Mouse (Mus musculus) kidney, adult 18-20 months (tissue): Measurements from ENCODE around the gene Sema3b.
A peak's percentile ranks its signal among the peaks of the same experiment; 100 is the strongest.

Experiments
- DNase-seq: peaks from one replicate; pipeline ENCODE4 v3.0.0; 2021

Gene Sema3b

DNA sequence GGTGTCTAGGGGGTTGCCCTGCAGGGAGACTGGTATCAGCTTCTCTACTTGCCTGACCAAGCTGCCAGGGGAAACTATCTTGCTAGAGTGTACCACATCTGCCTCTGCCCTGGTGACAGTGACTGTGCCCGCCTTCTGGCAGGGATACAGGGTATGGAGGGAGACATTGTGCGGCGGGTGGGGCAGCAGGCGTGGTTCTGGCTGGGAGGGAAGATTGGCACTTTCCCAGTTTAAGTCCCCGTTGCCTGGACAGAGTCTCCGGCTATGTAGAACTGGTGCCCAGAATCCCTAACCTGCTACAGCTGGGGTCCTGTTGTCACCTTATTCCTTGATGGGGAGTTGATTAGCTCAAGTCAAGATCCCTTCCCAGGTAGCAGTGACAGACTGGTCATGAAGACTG is 23.4 kb upstream of the Sema3b start:
- peak; percentile 51 for DNase-seq

DNA sequence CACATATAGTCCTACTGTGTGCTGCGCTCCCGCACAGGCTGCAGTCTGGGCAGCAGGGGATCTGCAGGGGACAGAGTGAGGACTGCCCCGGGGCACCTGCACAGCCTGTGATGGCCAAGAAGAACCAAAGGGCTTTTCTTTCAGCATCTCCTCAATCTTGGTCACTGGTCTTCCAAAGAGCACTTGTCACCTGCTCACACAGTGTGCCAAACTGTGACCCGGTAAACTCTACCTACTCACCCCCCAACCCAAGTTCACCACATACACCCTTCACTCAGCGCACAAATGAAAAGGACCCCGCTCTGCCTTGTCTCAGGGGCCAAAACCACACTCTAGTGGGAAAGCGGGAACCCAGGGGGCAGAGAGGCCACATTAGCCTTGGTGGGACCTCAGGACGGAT is 22.8 kb upstream of the Sema3b start:
- no peak for DNase-seq

DNA sequence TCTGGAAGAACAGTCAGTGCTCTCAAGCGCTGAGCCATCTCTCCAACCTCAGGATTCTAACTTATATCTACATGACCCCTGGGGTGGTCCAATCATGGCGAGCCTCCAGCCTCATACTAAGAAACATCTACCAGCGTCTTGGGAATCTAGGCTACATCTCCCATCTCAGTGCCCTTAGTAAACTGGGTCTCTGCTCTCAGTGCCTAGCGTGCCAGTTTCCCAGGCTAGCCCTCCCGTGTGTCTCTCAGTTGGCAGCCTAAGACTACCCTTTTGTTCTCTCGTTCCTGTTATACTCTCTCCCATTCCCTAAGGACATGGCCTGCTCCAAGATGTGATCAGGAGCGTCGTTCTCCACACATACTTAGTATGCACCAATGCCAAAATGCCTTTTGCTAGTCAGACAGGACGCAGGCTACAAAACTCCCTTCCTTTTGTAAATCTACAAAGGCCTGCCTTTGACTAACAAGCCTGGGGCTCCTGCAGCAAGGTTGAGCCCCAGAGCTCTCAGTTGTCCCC is 22.3 kb upstream of the Sema3b start:
- peak; percentile 1 for DNase-seq

DNA sequence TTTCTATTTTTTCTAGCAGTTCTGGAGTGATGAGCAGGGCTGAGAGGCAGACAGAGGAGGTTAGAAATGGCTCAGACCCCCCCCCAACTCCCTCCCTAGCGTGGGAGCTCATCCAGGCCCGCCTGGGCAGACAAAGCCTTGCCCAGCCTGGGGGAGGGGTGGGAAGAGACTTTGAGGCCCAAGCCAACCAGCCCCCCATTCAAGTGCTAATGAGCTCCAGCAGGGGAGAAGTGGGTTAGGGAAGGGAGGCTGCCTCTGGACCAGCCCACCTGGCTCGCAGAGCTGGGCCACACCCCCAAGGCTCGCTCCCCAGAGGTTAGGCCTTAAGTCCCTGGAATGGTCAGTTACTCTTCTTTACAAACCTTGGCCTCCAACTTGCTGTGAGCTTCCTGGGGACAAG is 21.5 kb upstream of the Sema3b start:
- DNase-seq, result peak; percentile 6

DNA sequence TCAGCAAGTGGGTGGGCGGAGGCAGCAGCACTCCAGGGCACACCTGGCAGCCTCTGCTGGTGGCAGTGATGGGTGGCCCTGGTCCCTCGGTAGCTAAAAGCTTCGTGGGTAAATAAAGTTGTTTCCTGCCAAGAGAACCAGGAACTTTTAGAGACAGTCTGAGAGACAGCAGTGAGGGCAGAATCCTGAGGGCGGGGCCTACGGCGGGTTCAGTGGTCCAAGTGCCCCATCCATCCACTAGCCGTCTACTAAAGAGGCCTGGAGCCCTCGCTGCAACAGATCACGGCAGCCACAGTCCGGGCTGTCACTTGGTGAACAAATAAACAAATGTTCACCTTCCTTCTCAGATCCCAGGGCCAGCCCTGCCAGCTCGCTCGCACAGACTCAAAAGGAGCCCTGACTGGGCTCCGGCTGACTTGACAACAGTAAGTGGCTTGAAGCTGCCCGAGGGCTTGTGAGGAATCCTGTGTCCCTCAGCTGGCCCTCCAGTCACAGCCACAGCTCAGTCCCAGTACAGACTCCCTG is 20.9 kb upstream of the Sema3b start:
- DNase-seq, result peak; percentile 25

DNA sequence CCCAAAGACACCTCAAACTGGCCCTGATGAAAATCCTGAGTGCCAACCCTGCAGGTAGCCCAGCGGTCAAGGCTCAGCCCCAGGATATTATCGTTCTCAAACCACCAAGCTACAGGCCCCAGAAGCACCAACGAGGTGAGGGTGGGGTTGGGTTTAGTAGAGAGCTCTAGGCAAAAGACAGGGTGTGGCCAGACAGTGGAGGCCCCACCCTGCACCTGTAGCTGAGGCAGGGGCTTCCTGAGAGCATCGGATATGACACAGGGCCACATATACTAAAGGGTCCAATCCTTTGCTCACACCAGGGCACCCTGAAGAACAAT is 20.3 kb upstream of the Sema3b start:
- peak; percentile 2 for DNase-seq

DNA sequence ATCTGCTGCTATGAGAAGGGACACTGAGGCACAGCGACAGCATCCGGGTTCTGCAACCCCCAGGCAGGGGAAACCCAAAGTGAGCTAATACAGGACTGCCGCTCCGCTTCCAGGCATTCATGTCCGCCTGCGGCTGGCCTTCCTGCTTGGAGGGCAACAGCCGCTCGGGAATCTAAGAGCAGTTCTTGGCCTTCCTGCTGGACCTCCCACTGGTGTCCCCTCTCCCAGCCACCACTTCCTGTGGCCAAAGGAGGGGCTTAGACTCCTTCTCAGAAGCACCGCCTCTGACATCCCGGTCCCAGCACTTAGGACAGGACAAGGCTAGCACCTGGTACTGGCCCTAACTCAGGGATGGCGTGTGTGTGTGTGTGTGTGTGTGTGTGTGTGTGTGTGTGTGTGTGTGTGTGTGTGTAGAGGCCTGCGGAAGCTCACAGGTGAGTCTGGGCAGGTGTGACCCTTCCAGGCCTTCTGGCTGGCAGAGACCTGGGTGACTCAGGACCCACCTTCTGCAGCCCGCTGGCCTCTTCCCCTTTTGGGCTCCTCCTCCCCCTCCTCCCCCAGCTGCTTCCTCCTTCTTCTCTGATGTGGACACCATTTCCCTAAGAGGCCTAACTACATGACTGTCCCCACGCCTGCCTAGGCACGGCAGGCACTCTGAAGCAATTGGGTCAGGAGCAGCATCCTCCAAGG is 19.8 kb upstream of the Sema3b start:
- peak; percentile 55 for DNase-seq

DNA sequence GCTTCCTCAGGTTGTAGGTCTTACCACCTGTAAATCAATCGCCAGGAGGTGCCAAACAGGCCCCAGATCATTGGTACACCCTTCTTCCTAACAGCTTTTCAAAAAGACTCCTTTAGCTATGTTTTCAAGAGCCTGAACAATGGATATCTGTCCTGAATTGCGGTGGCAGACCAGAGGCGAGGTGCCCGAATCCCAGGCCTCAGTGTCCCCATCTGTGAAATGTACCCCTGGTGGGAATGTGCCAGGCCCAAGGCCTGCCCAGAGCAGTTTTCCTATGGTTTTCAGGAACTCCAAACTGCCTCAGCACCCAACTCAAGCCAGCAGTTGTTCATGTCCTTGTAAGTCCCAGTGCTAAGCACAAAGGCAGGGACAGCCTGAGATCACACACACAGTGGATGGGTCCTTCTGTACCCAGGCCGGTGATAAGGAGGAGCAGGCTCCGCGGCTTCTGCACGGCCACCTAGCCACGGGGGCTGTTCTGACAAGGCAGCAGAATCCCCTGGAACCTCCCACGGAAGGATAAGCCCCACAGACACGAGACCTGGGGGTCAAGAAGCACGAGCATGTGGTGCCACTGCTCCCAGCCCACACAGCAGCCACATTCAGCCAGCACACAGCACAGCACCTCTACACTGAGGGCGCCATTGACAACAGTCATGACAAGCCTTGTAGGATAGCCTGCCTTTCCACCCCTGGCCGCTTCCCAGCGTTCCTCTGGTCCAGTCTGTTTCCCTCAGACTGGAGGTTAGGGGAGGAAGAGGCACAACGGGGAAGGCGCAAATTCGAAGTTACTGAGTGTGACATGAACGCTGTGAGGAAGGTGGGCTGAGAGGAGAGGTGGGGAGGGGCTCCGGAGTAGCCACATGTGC is 18.6 kb upstream of the Sema3b start:
- DNase-seq, result no peak

DNA sequence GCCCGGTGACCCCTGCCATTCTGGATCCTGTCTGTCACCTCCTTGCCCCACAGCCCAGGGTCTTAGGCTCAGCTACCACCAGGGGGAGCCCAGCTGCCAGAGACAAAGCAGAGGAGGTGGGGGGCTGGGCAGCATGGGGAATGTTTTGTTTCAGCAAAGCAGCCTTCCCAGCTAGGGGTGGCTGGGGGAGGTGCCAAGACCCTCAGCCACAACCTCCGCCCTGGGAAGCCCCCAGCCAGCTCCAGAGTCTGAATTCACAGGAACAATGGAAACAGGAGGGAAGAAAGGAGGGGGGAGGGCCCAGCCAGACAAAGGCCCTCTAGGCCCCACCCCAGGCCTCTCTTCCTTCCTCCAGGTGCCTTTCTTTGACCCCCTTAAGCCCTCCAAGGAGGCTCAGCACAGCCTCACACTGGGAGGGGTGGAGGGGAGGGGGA is 17.8 kb upstream of the Sema3b start:
- DNase-seq, result peak; percentile 83

DNA sequence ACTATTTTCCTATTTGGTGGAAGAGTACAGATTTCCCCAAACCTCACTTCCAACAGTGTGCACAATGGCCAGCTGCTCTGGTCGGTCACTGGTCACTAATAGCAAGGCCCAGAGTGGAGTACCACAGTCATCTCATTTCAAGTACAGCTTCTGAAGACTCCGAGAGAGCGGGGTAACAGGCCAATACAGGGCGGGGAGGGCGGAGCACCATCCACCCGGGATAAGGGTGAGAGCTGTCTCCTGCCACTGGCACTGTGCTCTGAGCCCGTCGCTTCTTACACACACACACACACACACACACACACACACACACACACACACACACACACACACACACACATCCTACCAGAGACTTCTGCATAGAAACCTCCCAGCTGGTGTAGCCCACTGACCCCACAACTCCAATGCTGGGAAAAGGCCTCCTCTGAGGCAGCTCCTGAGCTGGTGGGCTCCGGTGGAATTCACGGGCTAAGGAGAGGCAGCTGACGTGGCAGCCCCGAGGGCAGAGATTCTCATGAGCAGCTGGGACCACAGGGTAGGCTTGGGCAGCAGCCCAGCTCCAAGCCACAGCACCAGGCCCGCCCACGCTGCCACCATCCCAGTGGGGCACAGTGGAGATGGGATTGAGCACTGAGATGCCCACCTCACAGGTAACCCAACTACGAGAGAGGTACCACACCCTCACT is 17.3 kb upstream of the Sema3b start:
- DNase-seq, result no peak

DNA sequence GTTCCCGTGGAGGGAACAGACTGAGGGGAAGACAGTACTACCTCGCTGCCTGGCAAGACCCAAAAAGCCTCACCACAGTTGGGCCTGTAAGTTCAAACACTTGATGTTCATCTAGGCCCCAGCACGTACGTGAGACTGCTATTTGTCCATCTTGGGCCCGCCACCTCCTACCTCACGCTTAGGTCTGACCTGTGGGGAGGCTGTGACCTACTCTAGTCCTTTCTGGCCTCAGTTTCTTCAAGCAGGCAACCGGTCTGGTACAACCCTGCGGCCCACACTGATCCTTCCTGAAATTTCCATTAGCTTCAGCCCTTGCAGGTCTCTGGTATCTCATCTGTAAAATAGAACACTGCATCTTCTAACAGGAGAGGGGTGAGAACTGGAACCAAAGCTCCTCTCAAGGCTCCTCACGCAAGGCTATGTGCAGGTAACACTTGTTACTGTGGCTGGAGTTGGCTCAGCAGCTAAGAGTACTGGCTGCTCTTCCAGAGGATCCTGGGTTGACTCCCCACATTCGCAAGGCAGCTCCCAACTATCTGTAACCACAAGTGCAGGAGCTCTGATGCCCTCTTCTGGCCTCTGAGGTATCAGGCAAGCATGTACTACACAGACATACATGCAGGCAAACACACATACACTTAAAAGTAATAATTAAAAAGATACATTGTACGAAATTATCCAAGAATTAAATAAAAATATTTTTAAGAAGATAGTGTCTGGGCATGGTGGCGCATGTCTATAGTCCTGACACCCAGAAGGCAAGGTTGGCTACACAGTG is 16.5 kb upstream of the Sema3b start:
- DNase-seq, result no peak

DNA sequence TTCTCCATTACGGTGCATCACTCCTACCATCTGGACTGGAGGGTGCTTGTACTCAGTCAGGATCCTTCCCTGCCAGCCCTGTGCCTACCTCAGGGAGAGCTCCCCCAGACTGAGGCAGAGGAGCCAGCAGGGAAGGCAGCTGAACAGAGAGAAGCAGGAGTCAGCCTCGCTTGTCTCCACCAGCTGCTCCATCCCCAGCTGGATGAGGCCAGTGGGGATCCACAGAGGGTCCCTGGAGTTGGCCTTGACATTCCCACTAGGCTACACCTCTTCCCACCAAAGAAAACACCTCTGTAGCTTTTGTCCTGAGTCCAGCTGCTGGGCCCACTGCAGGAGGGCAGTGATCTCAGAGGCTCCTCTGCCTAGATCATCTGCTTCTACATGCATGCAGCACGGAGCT is 15.9 kb upstream of the Sema3b start:
- DNase-seq, result no peak

DNA sequence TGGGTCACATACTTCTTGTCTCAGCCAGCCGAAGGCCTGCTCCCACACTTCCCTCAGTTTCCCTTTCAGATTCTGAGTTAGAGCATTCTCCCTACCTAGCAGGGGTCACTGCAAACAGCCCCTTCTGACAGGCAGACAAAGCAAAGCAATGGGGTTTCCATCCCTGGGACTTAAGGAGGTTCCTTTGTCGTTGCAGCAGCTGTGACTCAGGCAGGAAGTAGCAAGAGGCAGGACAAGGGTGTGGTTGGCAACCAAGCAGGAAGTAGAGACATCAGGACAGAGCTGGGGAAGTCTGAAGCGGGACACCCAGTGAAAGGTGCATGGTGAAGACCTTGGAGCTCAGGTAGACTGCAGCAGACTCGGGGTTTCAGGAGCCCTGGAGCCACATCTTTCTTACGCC is 15.5 kb upstream of the Sema3b start:
- DNase-seq, result no peak

DNA sequence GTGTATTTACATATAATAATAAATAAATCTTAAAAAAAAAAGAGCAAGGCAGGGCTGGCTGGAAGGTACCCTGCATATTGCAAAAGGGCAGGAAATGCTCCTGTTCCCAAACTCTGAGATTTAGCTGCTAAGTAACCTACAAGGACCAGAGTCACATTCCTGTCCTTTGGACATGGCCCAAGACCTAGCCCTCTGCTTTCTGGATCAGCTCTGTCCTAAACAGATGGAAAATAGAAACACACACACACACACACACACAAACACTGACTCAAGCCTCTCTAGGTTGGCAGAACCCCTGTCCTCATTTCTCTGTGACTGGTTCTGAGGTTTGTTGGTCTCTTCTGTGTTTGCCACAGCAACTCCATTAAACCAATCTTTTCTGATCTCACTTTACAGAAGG is 11.9 kb upstream of the Sema3b start:
- no peak for DNase-seq

DNA sequence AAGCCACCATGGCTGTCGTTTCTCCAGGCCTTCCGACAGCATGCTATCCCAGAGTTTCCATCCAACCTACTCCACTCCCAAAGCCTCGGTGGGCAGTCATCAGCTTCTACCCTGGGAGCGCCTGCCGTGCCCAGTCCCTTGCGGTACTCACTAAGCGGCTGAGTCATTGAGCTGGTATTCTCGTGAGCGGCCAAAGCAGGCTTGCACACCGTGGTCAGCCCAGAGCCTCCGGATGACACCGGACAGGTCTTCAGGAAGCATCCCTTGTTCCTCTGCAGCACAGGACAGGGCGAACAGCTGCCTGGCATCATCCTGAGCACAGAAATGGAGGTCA is 10.5 kb upstream of the Sema3b start:
- DNase-seq, result no peak

DNA sequence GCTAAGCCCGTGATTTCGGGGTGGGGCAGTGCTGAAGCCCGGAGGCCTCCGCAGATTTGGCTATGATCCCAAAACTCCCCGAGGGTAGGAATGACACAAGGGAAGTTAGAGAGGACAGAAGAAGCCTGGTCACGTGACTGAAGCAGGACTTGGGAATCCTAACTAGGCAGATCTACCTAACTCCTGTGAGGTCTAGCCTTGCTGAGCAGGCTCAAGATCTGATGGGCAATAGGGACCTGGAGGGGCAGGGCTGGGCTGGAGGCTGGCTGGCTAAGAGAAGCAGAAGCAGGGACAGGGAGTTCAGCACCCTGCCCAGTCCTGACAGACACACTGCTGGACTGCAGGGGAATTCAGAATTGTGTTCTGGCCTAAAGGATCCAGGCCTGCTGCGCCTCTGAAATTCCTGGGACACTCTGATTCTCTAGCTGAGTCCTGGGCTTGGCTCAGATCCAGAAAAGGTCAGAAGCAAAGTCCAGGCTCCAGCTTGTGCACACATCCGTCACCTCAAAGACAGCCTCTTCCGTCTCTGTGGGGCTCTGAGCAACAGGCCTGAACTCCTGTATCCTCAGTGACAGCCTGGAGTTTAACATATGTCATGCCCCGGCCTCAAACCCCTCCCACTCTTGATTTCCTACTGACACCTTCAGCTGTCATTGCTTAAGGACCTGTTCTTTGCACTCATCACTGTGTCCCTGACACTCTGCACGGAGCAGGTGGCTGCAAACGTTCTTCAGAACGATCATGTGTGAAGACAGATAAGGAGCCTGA is 9.9 kb upstream of the Sema3b start:
- peak; percentile 83 for DNase-seq

DNA sequence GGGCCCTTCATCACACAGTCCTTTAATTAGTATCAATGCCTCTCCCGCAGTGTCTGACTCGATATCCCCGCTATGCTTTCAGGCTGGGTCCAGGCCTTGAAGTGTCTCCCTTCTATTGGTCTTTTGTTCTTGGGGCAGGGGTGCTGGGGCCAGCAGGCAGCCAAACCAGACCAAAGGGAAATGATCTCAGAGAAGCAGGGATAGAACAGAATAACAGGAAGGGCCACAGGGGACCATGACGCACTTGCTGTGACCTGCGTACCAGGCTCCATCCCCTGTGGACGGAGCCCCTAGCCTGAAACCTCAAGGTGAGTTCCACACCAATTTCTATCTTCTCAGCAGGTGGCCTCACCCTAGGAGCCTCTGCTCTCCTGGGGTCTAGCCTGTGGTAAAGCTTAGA is 9.1 kb upstream of the Sema3b start:
- DNase-seq, result no peak

DNA sequence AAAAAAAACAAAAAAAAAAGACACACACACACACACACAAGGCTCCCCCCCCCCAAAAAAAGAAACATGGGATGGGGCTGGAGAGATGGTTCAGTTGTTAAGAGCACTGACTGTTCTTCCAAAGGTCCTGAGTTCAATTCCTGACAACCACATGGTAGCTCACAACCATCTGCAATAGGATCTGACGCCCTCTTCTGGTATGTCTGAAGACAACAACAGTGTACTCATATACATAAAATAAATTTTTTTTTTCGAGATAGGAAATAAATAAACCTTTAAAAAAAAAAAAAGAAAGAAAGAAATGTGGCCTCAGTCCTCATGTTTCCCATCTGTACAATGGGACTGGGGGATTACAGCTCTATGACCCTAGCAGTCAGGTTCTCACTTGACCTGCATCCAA is 8.4 kb upstream of the Sema3b start:
- DNase-seq, result no peak

DNA sequence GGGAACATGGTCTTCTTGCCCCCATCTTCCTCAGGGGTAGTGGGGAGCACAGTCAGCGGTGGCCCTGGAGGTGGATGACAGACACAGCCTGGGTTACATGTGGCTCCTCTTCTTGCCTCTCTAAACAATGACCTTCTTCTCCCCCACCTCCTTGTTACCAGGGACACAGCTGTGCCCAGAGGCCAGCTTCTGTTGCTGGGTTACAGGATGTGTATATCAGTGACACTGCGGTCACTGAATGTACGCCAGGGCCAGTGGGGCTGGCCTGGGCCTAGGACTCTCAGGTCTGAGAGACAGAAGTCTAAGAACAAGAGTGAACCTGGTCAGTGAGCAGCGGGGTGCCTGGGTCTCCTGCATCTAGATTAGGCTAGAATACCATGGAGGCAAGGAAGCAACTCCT is 6.0 kb upstream of the Sema3b start:
- no peak for DNase-seq

DNA sequence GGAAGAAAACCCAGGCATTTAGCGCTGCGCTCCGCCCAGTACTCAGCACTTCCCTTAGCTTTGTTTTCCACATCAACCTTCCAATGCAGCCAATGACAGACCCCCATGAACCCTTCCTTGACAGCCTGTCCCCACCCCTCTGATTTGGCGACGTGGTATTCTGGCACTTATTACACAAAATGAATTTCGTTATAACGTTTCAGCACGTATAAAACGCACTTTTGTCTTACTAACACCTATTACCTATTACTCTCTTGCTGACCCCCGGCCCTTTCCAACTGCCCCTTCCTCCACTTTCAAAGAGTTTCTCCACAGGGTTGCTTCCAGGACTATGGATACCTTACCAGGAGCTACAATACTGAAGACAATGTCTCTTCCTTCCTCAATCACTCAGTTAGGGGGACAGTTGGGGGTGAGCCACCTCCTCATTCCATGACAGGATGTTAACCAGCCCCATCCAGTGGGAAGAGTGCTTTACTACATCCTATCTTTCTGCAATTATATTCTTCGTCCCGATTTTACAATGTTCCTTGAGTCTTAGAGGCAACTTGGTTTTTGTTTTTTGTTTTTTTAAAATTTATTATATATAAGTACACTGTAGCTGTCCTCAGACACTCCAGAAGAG is 4.0 kb upstream of the Sema3b start:
- no peak for DNase-seq

DNA sequence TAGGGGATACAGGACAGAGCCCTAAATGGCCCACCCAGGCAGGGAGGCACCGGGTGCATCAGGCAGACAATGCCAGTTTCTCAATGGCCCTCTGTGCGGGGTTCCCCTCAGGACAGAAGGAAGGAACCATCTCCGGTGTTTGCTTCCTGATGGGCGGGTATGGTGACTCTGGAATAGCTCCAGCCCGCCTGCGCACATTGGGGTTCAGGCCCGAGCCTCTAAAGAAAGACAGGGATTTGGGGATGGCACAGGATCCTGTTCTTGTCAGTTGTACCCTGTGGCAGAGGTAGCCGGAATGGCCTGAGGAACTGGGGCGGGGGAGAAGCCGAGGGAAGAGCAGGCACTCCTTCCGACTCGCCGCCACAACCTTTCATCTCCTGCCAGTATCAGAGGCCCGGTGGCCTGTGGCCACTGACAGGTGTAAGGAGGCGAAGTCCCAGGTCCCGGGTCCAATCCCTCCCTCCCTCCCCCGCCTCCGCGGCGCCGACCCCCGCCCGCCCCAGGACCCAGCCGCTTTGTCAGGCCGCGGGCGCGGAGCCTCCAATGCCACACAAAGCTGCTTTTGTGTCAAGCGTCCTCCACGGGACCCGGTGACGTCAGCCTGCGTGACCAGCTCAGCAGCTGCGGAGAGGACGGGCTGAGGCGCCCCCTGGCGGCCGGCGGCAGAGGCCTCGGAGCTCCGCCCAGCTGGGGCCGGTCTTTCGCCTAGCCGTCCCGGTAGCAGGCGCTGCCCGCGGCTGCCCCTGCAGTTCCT is 3.3 kb upstream of the Sema3b start:
- peak; percentile 99 for DNase-seq
